Mouse (Mus musculus) kidney, embryonic 14.5 days (tissue): ENCODE data around the gene Fshb. TPM values are rescaled to one million over a fixed set of nuclear protein-coding genes. Genes with fewer than 3 reads are reported as not detected.

Experiments used
- ATAC-seq: fragments of 200-750 bp; cut with Nextera tagmentation; 2 replicates; pipeline ENCODE4 v1.8.0; 2017; ENCODE audit warnings: moderate number of reproducible peaks, mild to moderate bottlenecking, moderate TSS enrichment, moderate library complexity; ENCODE audit not compliant: low FRiP score, low TSS enrichment
- H3K27ac ChIP-seq: fragments of 300-500 bp; sonication (generic); 2 replicates; pipeline ENCODE4 v1.5.1; 2014; ENCODE audit warnings: low read depth, mild to moderate bottlenecking, low read length, moderate library complexity, mixed read lengths
- H3K27me3 ChIP-seq: fragments of 300-500 bp; sonication (generic); 2 replicates; pipeline ENCODE4 v1.6.1; 2014; ENCODE audit warnings: mild to moderate bottlenecking, low read length; ENCODE audit not compliant: control insufficient read depth, insufficient read depth
- H3K36me3 ChIP-seq: fragments of 300-500 bp; sonication (generic); 2 replicates; pipeline ENCODE4 v1.6.1; 2014; ENCODE audit warnings: low read length, mixed read lengths; ENCODE audit not compliant: control insufficient read depth, insufficient read depth
- H3K4me1 ChIP-seq: fragments of 300-500 bp; sonication (generic); 2 replicates; pipeline ENCODE4 v1.6.1; 2014; ENCODE audit warnings: low read length, mixed read lengths; ENCODE audit not compliant: control insufficient read depth, insufficient read depth
- H3K4me2 ChIP-seq: fragments of 300-500 bp; sonication (generic); replicated peaks from 2 replicates; pipeline ENCODE4 v1.6.1; 2014; ENCODE audit warnings: low read depth, mild to moderate bottlenecking, low read length
- H3K4me3 ChIP-seq: fragments of 300-500 bp; sonication (generic); 2 replicates; pipeline ENCODE4 v1.5.1; 2014; ENCODE audit warnings: mild to moderate bottlenecking, low read length
- H3K9ac ChIP-seq: fragments of 300-500 bp; sonication (generic); 2 replicates; pipeline ENCODE4 v1.6.1; 2014; ENCODE audit warnings: low read depth, mild to moderate bottlenecking, low read length, moderate library complexity
- H3K9me3 ChIP-seq: fragments of 300-500 bp; sonication (generic); 2 replicates; pipeline ENCODE4 v1.6.1; 2016; ENCODE audit warnings: low read length; ENCODE audit not compliant: control insufficient read depth
- WGBS: fragments of 180-500 bp; shearing (Covaris S2); extraction: QIAGEN DNeasy Blood & Tissue Kit; methylation state at CpG from one replicate; pipeline ENCODE4 v1.1.7; 2014; 5-methylcytosine and 5-hydroxymethylcytosine counted together
- polyA plus RNA-seq: library from polyadenylated mRNA; unstranded; fragments of >200 nt; fragmentation: Nextera tagmentation; extraction: Ambion mirVana; gene quantifications from 2 replicates; pipeline ENCODE4 v1.2.1, GENCODE M21; 2014

Gene Fshb
- polyA plus RNA-seq, 1 experiment from 2014 or later = not detected

DNA sequence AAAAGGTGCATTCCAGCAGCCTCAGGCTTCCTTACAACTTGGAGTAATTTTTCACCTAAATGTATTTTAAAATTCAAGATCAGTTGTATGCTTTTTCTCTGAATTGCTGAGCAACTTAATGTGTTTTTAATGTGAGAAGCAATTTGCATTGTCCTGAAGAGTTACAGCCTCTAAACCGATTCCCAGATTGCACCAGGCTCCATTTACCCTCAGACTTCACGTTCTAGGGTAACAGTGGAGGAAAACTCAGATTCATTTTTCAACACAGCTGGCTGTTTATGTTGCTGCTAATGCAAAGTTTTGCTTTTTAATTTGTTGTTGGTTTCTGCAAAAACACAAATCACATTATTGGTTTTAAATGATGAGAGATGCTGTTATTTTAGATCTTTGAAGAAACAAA is 40.1 kb downstream of the Fshb start:
- no peak overlapping the region for H3K4me3 ChIP-seq
- no peak overlapping the region for H3K4me2 ChIP-seq
- no peaks in the 10 kb centered on the region for H3K9me3 ChIP-seq
- H3K9ac ChIP-seq = no peak overlapping the region
- H3K36me3 ChIP-seq = no peaks in the 10 kb centered on the region
- 40% methylated on average over 2 of the region's 2 CpGs for WGBS
- ATAC-seq = no peak
- H3K27ac ChIP-seq = no peak overlapping the region
- H3K27me3 ChIP-seq = no peaks in the 10 kb centered on the region
- no peaks in the 10 kb centered on the region for H3K4me1 ChIP-seq

DNA sequence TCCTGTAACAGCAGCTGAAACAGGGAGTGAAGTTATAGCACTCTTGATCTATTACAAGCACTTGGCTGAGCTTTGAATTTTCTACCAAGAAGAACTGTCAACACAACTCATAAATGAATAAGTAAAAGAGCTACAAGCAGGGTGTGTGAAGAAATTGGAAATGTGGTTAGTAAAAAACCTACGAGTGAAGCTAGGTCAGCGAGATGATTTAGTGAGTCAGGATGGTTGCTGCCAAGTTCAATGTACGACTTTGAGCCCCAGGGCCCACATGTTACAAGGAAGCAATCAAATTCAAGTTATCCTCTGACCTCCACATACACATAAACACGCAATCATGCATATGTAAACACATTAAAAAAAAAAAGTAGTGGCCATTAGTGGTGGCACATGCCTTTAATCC is 46.3 kb downstream of the Fshb start:
- H3K27me3 ChIP-seq = no peaks in the 10 kb centered on the region
- H3K9me3 ChIP-seq = no peaks in the 10 kb centered on the region
- no peaks in the 10 kb centered on the region for H3K4me1 ChIP-seq
- WGBS = 76% methylated on average over 4 of the region's 4 CpGs
- no peak overlapping the region for H3K9ac ChIP-seq
- no peak for ATAC-seq
- no peak overlapping the region for H3K4me3 ChIP-seq
- no peak overlapping the region for H3K4me2 ChIP-seq
- H3K27ac ChIP-seq = no peak overlapping the region
- no peaks in the 10 kb centered on the region for H3K36me3 ChIP-seq

DNA sequence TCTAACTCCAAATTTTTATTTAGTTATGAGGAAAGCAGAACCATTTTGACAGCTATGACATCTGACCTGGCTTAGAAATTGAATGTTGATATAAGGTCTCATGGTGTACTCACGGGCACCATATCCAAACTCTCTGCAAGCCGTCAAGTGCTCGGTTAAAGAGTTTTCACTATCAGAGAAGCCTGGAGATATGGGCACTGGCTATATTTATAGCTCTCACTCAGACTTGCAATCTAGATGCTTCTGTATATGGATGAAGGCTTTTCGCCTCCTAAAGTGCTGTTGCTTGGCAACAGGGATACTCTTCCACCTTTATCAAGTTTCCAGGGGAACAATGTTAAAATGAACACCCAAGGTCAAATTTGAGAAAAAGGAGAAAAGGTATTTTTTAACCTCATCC is 47.1 kb downstream of the Fshb start:
- H3K4me1 ChIP-seq = no peaks in the 10 kb centered on the region
- WGBS = 87% methylated on average over 4 of the region's 4 CpGs
- ATAC-seq = no peak

DNA sequence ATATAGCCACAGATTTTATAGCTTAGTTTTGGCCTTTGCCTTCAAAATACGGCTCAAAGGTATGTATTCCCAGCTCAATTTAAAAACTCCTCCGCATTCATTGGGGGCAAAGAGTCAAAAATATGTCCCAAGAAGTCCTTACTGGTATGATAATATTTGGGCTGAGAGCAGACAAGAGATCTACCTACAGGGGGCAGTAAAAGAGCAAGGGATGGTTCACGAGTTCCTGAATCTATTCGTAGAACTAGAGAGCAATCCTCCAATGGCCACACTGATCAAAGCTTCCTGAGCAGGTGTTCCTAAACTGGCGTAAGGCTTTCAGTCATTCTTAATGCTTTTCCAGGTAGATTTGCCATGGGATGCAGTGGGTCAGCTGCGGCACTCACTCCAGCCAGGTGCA is 49.3 kb downstream of the Fshb start:
- ATAC-seq = no peak
- no peaks in the 10 kb centered on the region for H3K9me3 ChIP-seq
- H3K9ac ChIP-seq = no peak overlapping the region
- H3K4me1 ChIP-seq = no peaks in the 10 kb centered on the region
- no peak overlapping the region for H3K4me3 ChIP-seq
- H3K4me2 ChIP-seq = no peak overlapping the region
- no peaks in the 10 kb centered on the region for H3K36me3 ChIP-seq
- 83% methylated on average over 6 of the region's 6 CpGs for WGBS
- H3K27me3 ChIP-seq = no peaks in the 10 kb centered on the region
- no peak overlapping the region for H3K27ac ChIP-seq

More for the DNA sequence above, 47.1 kb downstream of the Fshb start:
- Histone ChIP-seq H3K27ac (no peak overlapping the region), H3K9ac (no peak overlapping the region), H3K9me3 (no peaks in the 10 kb centered on the region), H3K27me3 (no peaks in the 10 kb centered on the region), H3K4me2 (no peak overlapping the region), H3K36me3 (no peaks in the 10 kb centered on the region), H3K4me3 (no peak overlapping the region)

DNA sequence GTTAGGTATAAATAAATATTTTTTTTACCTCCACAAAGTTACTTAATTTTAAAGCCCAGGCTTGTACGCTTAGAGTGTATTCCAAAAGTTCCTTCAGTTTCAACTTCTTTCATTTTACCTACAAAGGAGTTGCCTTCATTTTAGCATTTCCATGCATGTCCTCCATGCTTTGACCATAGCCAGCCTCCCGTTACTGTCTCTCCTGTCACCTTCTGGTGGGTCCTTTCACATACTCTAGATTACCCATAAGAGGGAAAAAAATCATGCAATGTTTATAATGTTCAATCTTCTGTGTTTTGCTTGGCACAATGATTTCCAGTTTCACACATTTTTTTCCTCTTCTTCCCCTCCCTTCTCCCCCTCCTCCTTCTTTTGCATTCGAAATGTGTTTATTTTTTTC is 53.1 kb downstream of the Fshb start:
- no peak overlapping the region for H3K27ac ChIP-seq

More for the DNA sequence above, 53.1 kb downstream of the Fshb start:
- Histone ChIP-seq H3K4me3 (no peak overlapping the region), H3K4me2 (no peak overlapping the region), H3K4me1 (no peaks in the 10 kb centered on the region), H3K9me3 (no peaks in the 10 kb centered on the region), H3K36me3 (no peaks in the 10 kb centered on the region), H3K9ac (no peak overlapping the region), H3K27me3 (no peaks in the 10 kb centered on the region)
- ATAC-seq = no peak
- WGBS = 76% methylated on average over 3 of the region's 3 CpGs

Other genes starting within 250 kb of the Fshb start
- 41.6 and 53.4 TPM in 2 replicates for gene Arl14ep, start 85.2 kb downstream of the Fshb start, polyA plus RNA-seq
- gene Kcna4, start 231.0 kb upstream of the Fshb start, polyA plus RNA-seq = not detected in 2 replicates